Comparison of ENCODE assay signal across 30 mouse cellular contexts in the genomic region with DNA sequence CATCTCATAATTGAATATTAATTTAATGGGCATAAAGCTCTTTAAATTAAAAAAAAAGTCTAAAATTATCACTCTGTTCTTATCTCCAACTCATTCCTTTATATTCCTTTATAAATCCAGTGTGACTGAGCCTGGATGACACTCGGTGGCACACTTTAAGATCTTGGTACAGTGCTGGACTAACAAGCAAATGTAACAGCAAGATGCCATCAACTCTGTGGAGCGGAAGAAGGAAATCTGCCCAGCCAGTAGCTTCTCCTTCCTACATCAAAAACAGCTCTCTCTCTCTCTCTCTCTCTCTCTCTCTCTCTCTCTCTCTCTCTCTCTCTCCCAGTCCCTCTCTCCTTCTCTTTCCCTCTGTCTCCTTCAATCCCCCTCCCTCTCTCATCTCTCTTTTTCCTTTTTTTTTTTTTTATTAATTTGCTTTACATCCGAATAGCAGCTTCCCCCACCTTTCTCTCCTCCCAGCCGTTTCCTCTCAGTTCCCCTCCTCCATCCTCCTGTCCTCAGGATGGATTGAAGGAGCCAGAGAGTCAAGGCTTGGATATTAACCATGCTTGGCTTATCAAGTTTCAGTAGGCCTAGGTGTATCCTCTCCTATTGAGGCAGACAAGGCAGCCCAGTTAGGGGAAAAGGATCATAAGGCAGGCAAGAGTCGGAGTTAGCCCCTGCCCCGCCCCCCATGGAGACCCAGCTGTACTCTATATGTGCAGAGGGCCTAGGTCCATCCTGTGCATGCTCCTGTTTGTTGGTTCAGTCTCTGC.
DNase-seq lines count a peak whose midpoint lies in the region; ATAC-seq and TF ChIP-seq lines count a peak whose summit lies in the region.
"Had no signal": no experiment of that assay in that cellular context is flagged by ENCODE, and none has a peak within 500 bp of the region (broad histone marks: within the 10 kb centered on the region; RNA-seq: fewer than 3 reads in every experiment).

No protein-coding gene starts in this region.

- H3K27me3 ChIP-seq in kidney, postnatal 0 days (ENCODE audit: insufficient read depth, low read length) = no peaks in the 10 kb centered on the region
- H3K27me3 ChIP-seq: CH12.LX; embryonic facial prominence, embryonic 12.5 days; hindbrain, embryonic 15.5 days; limb, embryonic 12.5 days; liver, embryonic 15.5 days; midbrain, embryonic 12.5 days had no signal

- H3K4me1 ChIP-seq in kidney, postnatal 0 days (replicated peaks; ENCODE audit: insufficient read depth, low read length) = no peaks in the 10 kb centered on the region
- H3K4me1 ChIP-seq: embryonic facial prominence, embryonic 12.5 days; hindbrain, embryonic 15.5 days; limb, embryonic 12.5 days; liver, embryonic 15.5 days; midbrain, embryonic 12.5 days had no signal

- no peak overlapping the region for H3K9ac ChIP-seq in kidney, postnatal 0 days (ENCODE audit: low read depth, low read length)
- H3K9ac ChIP-seq: embryonic facial prominence, embryonic 12.5 days; hindbrain, embryonic 15.5 days; limb, embryonic 12.5 days; liver, embryonic 15.5 days; lung, embryonic 14.5 days; midbrain, embryonic 12.5 days had no signal

- no peaks in the 10 kb centered on the region for H3K9me3 ChIP-seq in kidney, postnatal 0 days (replicated peaks; ENCODE audit: low read length)
- H3K9me3 ChIP-seq: embryonic facial prominence, embryonic 12.5 days; hindbrain, embryonic 15.5 days; limb, embryonic 12.5 days; liver, embryonic 15.5 days; midbrain, embryonic 12.5 days had no signal

- no peak overlapping the region for H3K27ac ChIP-seq in kidney, postnatal 0 days
- H3K27ac ChIP-seq: embryonic facial prominence, embryonic 12.5 days; gastrocnemius, adult 2 months; hindbrain, embryonic 15.5 days; limb, embryonic 12.5 days; liver, embryonic 15.5 days; midbrain, embryonic 12.5 days; stomach, postnatal 0 days had no signal

- WGBS in kidney, postnatal 0 days = 50% methylated on average over 6 of the region's 6 CpGs

- H3K36me3 ChIP-seq in kidney, postnatal 0 days (ENCODE audit: insufficient read depth, low read length) = no peaks in the 10 kb centered on the region
- H3K36me3 ChIP-seq: embryonic facial prominence, embryonic 12.5 days; hindbrain, embryonic 15.5 days; limb, embryonic 12.5 days; liver, embryonic 15.5 days; midbrain, embryonic 12.5 days had no signal

- ATAC-seq in cerebellum, adult (ENCODE audit: insufficient number of reproducible peaks, low FRiP score, low TSS enrichment) = peak; percentile 88
- ATAC-seq in kidney, postnatal 0 days (replicated peaks; ENCODE audit: low FRiP score, low read depth) = no peak
- ATAC-seq: forebrain, embryonic 16.5 days had no signal

- no peak overlapping the region for H3K4me2 ChIP-seq in kidney, postnatal 0 days (ENCODE audit: low read length)
- H3K4me2 ChIP-seq: embryonic facial prominence, embryonic 12.5 days; heart, embryonic 11.5 days; hindbrain, embryonic 15.5 days; limb, embryonic 12.5 days; liver, embryonic 15.5 days; lung, embryonic 14.5 days; midbrain, embryonic 12.5 days had no signal

- no peak for TF ChIP-seq CTCF in kidney, postnatal 0 days (IDR thresholded peaks at IDR 0.05; ENCODE audit: low read depth)

- no peak overlapping the region for H3K4me3 ChIP-seq in kidney, postnatal 0 days (replicated peaks; ENCODE audit: low read depth, low read length)
- H3K4me3 ChIP-seq: embryonic facial prominence, embryonic 12.5 days; gastrocnemius, adult 2 months; hindbrain, embryonic 15.5 days; limb, embryonic 12.5 days; liver, embryonic 15.5 days; midbrain, embryonic 12.5 days had no signal

- no peak for DNase-seq in cerebellum, adult 8-10 months
- peak; percentile 13 to 39 for DNase-seq in cerebellum, postnatal 25 days
- no peak for DNase-seq in cerebellum, adult 9-10 months
- DNase-seq in kidney, postnatal 0 days (ENCODE audit: low spot score) = peak; percentile 15
- DNase-seq in kidney, adult 8-10 months = no peak
- DNase-seq in retina, embryonic 14.5 days (ENCODE audit: low spot score) = peak; percentile 55
- DNase-seq in right cerebral cortex, adult 2 months (ENCODE audit: low spot score in 2 of 2) = no peak
- DNase-seq: adrenal gland, adult 8-10 months; embryo, embryonic 11 days; gastrocnemius, adult 2 months; gastrocnemius, postnatal 36 days; heart, adult 18-20 months; kidney, adult 18-20 months; kidney, postnatal 10 days; layer of hippocampus, adult 9-11 months; lung, embryonic 14.5 days; lung, postnatal 14 days; right cerebral cortex, postnatal 4 days; thymus, adult 18-20 months; thymus, postnatal 36 days had no signal

Comparison
In these comparisons a context has a peak if more than half of its experiments do, and no peak if none do; other contexts are left out.
1. DNase-seq: peak in cerebellum, postnatal 25 days (2 of 2), kidney, postnatal 0 days (single experiment) and retina, embryonic 14.5 days (single experiment); none in cerebellum, adult 8-10 months (single experiment), cerebellum, adult 9-10 months (single experiment), kidney, adult 8-10 months (0 of 2) and right cerebral cortex, adult 2 months (0 of 2).